Mouse (Mus musculus) hindbrain, embryonic 16.5 days (tissue): ENCODE data around the gene Diras2. TPM values are rescaled to one million over a fixed set of nuclear protein-coding genes. Genes with fewer than 3 reads are reported as not detected.

ENCODE experiments used
- ATAC-seq: fragments of 200-750 bp; cut with Nextera tagmentation; 2 replicates; pipeline ENCODE4 v1.8.0; 2017; ENCODE audit warnings: moderate TSS enrichment, moderate library complexity
- H3K27ac ChIP-seq: fragments of 300-500 bp; sonication (generic); 2 replicates; pipeline ENCODE4 v1.5.1; 2014; ENCODE audit warnings: low read depth, mild to moderate bottlenecking, control low read depth, low read length, moderate library complexity
- H3K27me3 ChIP-seq: fragments of 300-500 bp; sonication (generic); replicated peaks from 2 replicates; pipeline ENCODE4 v1.6.1; 2014; ENCODE audit warnings: low read length; ENCODE audit not compliant: control insufficient read depth, insufficient read depth
- H3K36me3 ChIP-seq: fragments of 300-500 bp; sonication (generic); 2 replicates; pipeline ENCODE4 v1.6.1; 2014; ENCODE audit warnings: mild to moderate bottlenecking, low read length, moderate library complexity, mixed read lengths; ENCODE audit not compliant: control insufficient read depth, insufficient read depth
- H3K4me1 ChIP-seq: fragments of 300-500 bp; sonication (generic); 2 replicates; pipeline ENCODE4 v1.6.1; 2014; ENCODE audit warnings: low read depth, low read length; ENCODE audit not compliant: control insufficient read depth, insufficient read depth
- H3K4me2 ChIP-seq: fragments of 300-500 bp; sonication (generic); 2 replicates; pipeline ENCODE4 v1.6.1; 2014; ENCODE audit warnings: mild to moderate bottlenecking, low read length, control low read depth, moderate library complexity
- H3K4me3 ChIP-seq: fragments of 300-500 bp; sonication (generic); 2 replicates; pipeline ENCODE4 v1.5.1; 2014; ENCODE audit warnings: mild to moderate bottlenecking, low read length, control low read depth, moderate library complexity
- H3K9ac ChIP-seq: fragments of 300-500 bp; sonication (generic); 2 replicates; pipeline ENCODE4 v1.6.1; 2014; ENCODE audit warnings: low read depth, mild to moderate bottlenecking, control low read depth, low read length, moderate library complexity
- H3K9me3 ChIP-seq: fragments of 300-500 bp; sonication (generic); 2 replicates; pipeline ENCODE4 v1.6.1; 2014; ENCODE audit warnings: mild to moderate bottlenecking, low read length, moderate library complexity; ENCODE audit not compliant: control insufficient read depth
- WGBS: fragments of 180-500 bp; shearing (Covaris S2); extraction: QIAGEN DNeasy Blood & Tissue Kit; methylation state at CpG from one replicate; pipeline ENCODE4 v1.1.7; 2014; 5-methylcytosine and 5-hydroxymethylcytosine counted together
- polyA plus RNA-seq: library from polyadenylated mRNA; unstranded; fragments of >200 nt; fragmentation: Nextera tagmentation; extraction: Ambion mirVana; gene quantifications from 2 replicates; pipeline ENCODE4 v1.2.1, GENCODE M21; 2015

Gene Diras2
- polyA plus RNA-seq, 1 experiment from 2014 or later: 7.9 TPM

- Histone ChIP-seq H3K4me3 (peak overlapping the region; percentile 70), H3K4me1 (peaks cover 4% of the 10 kb centered on the region), H3K36me3 (no peaks in the 10 kb centered on the region), H3K9ac (no peak overlapping the region), H3K9me3 (no peaks in the 10 kb centered on the region), H3K27me3 (no peaks in the 10 kb centered on the region), H3K4me2 (peak overlapping the region; percentile 89), H3K27ac (no peak overlapping the region)
- 68% methylated on average over 8 of the region's 8 CpGs for WGBS
- no peak for ATAC-seq
These were observed 2.8 kb downstream of the Diras2 start for GRCm38 (mm10) chr13:52528281-52528680.

DNA sequence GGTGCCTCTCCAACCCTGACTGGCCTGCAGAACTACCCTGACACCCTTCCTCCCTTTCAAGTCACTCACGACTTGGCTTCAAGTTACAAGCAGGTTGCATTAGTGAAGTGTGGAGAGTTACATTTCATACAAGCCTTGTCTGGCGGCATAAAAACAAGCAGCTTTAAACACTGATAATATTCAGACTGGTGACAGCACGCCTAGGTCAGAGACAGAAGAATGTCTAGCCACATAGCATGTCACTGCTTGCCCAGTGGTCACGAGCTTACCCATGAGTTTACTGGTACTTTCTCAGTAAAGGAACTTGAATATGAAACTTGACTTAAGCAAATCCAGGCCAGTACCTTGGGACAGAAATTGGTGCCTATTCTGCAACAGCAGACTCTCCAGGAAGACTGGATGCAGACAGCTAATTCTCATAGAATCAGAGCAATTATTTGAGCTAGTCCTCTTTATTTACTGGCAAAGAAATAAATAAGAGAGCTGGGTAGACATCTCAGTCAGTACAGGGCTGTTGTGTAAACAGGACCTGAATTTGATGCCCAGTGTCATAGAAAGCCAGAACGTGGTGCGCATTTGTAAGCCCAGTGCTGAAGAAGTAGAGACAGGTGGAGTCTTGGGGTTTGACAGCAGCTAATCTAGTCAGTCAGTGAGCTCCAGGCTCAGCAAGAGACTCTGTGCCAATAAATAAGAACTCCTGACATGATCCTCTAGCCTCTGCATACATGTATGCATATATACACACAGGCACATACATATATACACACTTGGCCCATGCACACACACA is 4.6 kb downstream of the Diras2 start:
- H3K36me3 ChIP-seq: no peaks in the 10 kb centered on the region
- no peak overlapping the region for H3K9ac ChIP-seq
- ATAC-seq: no peak
- peaks cover 4% of the 10 kb centered on the region for H3K4me1 ChIP-seq
- H3K27ac ChIP-seq: no peak overlapping the region
- H3K4me2 ChIP-seq: no peak overlapping the region
- no peaks in the 10 kb centered on the region for H3K9me3 ChIP-seq
- no peak overlapping the region for H3K4me3 ChIP-seq
- WGBS: 83% methylated on average over 6 of the region's 6 CpGs
- no peaks in the 10 kb centered on the region for H3K27me3 ChIP-seq

DNA sequence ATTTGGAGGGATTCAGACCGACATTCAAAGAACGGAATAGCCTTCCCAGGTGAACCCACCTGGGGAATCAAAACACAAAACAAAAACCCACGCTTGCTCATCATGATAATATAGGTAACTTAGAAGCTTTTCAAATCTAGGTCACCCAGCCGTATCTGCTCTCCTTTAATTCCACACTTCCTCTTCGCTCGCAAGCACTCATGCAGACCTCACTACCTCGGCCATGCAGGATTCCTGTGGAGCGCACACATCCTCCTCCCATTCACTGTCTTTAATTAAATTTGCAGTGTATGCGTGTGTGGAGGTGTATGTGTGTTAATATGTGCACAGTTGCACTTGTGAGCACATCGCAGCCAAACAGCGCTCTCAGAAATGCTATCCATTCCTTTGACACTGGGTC is 6.8 kb downstream of the Diras2 start:
- Histone ChIP-seq H3K4me2 (no peak overlapping the region), H3K9ac (no peak overlapping the region)

GRCm38 (mm10) chr13:52521176-52521575 is 9.9 kb downstream of the Diras2 start:
- Histone ChIP-seq H3K4me1 (no peaks in the 10 kb centered on the region), H3K9ac (0 out of 2 replicates have a peak overlapping the region, but pooled peaks have one; percentile 4), H3K27ac (no peak overlapping the region), H3K27me3 (no peaks in the 10 kb centered on the region), H3K4me2 (no peak overlapping the region), H3K36me3 (no peaks in the 10 kb centered on the region), H3K9me3 (no peaks in the 10 kb centered on the region), H3K4me3 (no peak overlapping the region)
- 46% methylated on average over 6 of the region's 6 CpGs for WGBS
- ATAC-seq: 0 out of 2 replicates have a peak, but pooled peaks have one; percentile 14

More for the DNA sequence above, 6.8 kb downstream of the Diras2 start:
- Histone ChIP-seq H3K9me3 (no peaks in the 10 kb centered on the region), H3K27ac (no peak overlapping the region), H3K27me3 (no peaks in the 10 kb centered on the region), H3K4me1 (peaks cover 4% of the 10 kb centered on the region; the same call in 1 of the 2 replicates), H3K4me3 (no peak overlapping the region), H3K36me3 (no peaks in the 10 kb centered on the region)
- ATAC-seq: no peak
- 71% methylated on average over 11 of the region's 11 CpGs for WGBS

DNA sequence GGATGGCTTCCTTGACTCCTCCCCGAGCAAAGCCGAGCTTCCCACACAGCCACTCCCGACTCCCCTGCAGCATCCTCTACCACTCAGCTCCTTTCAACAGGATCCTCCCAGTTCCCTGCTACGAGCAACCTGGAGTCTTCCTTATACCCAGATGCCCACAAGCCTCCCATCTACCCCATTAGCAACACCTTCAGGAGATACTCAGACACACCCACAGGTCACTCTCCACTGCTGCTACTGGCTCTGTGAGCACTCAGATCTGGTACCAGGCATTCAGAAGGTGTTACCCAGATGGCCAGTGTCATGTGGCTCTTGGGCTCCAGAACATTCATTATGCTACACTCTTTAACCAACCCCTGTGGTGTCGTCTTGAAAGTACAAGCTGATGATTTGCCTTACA is 11.7 kb downstream of the Diras2 start:
- H3K4me2 ChIP-seq: no peak overlapping the region
- H3K36me3 ChIP-seq: no peaks in the 10 kb centered on the region
- no peaks in the 10 kb centered on the region for H3K4me1 ChIP-seq
- no peak; the same call in 1 of the 2 replicates for ATAC-seq
- no peak overlapping the region for H3K27ac ChIP-seq
- WGBS: 82% methylated on average over 5 of the region's 5 CpGs
- no peaks in the 10 kb centered on the region for H3K9me3 ChIP-seq
- H3K27me3 ChIP-seq: no peaks in the 10 kb centered on the region
- no peak overlapping the region for H3K4me3 ChIP-seq
- no peak overlapping the region for H3K9ac ChIP-seq

DNA sequence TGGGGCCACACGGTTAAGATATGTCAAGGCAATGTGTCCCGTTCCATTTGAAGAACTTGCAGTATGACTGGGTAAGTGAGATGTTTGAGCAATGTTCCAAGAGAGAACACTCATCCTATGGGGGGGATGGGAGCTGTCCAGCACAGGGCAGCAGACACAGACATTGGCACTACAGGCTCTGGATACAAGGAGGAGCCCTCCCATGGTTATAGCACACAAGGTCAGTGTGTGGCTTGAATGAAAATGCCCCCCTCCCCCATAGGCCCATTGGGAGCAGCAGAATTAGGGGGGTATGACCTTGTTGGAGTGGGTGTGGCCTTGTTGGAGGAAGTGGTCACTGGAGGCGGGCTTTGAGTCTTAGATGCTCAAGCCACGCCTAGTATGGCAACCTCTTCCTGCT is 12.7 kb downstream of the Diras2 start:
- no peaks in the 10 kb centered on the region for H3K36me3 ChIP-seq
- no peaks in the 10 kb centered on the region for H3K4me1 ChIP-seq
- no peaks in the 10 kb centered on the region for H3K9me3 ChIP-seq
- no peak for ATAC-seq
- no peak overlapping the region for H3K4me3 ChIP-seq
- no peak overlapping the region for H3K9ac ChIP-seq
- H3K27ac ChIP-seq: no peak overlapping the region
- H3K27me3 ChIP-seq: no peaks in the 10 kb centered on the region
- 95% methylated on average over 4 of the region's 4 CpGs for WGBS
- no peak overlapping the region for H3K4me2 ChIP-seq

- H3K36me3 ChIP-seq: no peaks in the 10 kb centered on the region
- H3K9ac ChIP-seq: no peak overlapping the region
- 88% methylated on average over 5 of the region's 5 CpGs for WGBS
- H3K4me3 ChIP-seq: no peak overlapping the region
- H3K4me1 ChIP-seq: no peaks in the 10 kb centered on the region
- no peak overlapping the region for H3K4me2 ChIP-seq
- H3K9me3 ChIP-seq: no peaks in the 10 kb centered on the region
- no peaks in the 10 kb centered on the region for H3K27me3 ChIP-seq
- ATAC-seq: no peak
- H3K27ac ChIP-seq: no peak overlapping the region
These were observed 14.1 kb downstream of the Diras2 start for GRCm38 (mm10) chr13:52517021-52517420.

DNA sequence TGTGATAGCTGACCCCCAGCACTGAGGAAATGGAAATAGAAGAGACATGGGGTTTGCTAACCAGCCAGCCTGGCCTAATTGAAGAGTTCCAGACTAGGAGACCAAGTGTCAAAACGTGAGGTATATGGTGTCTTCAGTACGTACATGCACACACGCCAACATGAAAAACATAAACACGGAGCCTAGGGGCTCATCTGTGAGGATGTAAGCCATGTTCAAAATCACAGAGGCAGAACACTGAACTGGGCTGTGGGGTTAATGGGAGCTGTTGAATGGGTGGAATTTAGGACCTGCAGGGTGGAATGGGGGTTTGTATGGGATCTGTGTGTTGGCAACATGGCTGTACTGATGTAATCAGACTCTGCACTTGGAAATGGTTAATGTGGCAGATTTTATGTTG is 14.5 kb downstream of the Diras2 start:
- Histone ChIP-seq H3K36me3 (no peaks in the 10 kb centered on the region), H3K9ac (no peak overlapping the region), H3K9me3 (no peaks in the 10 kb centered on the region), H3K4me2 (no peak overlapping the region), H3K27ac (no peak overlapping the region), H3K4me1 (no peaks in the 10 kb centered on the region), H3K4me3 (no peak overlapping the region), H3K27me3 (no peaks in the 10 kb centered on the region)
- 91% methylated on average over 4 of the region's 4 CpGs for WGBS
- no peak for ATAC-seq

DNA sequence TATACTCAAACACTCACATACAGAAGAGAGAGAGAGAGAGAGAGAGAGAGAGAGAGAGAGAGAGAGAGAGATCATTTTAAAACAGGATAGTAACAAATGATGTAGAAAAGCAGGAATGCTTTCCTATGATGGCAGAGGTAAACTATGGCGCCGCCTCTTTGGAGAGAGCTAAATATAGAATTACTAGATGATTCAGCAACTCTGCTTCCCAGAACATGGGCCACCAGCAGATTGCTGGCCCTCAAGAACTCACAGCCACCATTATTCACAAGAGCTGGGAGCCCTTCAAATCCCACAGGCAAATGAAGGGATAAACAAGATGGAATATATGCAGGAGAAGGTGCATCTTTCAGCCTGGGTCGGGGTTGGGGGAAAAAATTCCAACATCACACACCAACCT is 15.0 kb downstream of the Diras2 start:
- Histone ChIP-seq H3K27ac (no peak overlapping the region), H3K36me3 (no peaks in the 10 kb centered on the region), H3K9me3 (no peaks in the 10 kb centered on the region), H3K27me3 (no peaks in the 10 kb centered on the region), H3K4me2 (no peak overlapping the region), H3K4me3 (no peak overlapping the region), H3K4me1 (no peaks in the 10 kb centered on the region), H3K9ac (no peak overlapping the region)
- WGBS: 86% methylated on average over 3 of the region's 3 CpGs
- no peak for ATAC-seq
